Mouse (Mus musculus): ENCODE data around the gene Dpp3. TPM values are rescaled to one million over a fixed set of nuclear protein-coding genes. Genes with fewer than 3 reads are reported as not detected.
A peak's percentile ranks its signal among the peaks of the same experiment; 100 is the strongest.

The Dpp3 gene
- polyA plus RNA-seq, 1 experiment = 62.7 TPM

DNA sequence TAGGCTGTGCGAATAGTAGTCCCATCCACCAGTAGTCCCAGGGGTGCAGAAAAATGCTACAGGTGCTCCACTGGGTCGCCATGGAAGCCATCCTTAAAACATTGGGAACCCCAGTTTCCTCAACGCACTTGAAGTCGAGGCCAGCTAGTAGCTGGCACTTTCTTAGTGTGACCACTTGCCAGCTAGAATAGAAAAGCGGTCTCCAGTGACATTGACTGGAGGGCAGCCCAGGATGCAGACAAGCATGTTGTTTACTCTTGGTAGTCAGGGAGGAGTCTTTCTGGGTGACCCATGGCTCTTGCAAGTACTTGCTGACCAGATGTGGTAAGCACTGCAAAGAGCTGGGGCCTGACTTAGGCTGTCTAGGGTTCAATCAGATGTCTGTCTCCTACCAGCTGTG is 694 bp upstream of the Dpp3 start:
- Histone ChIP-seq H3K4me3 (ENCODE audit: insufficient read depth, low read length) (peak overlapping the region; percentile 49), H3K27ac (ENCODE audit: insufficient read depth, low read depth, low read length) (no peak overlapping the region), H3K4me1 (ENCODE audit: control insufficient read depth, insufficient read depth, low read length) (peaks cover 30% of the 10 kb centered on the region)
- no peak for TF ChIP-seq POLR2A (IDR thresholded peaks at IDR 0.05; ENCODE audit: borderline replicate concordance, low read depth, low read length)

DNA sequence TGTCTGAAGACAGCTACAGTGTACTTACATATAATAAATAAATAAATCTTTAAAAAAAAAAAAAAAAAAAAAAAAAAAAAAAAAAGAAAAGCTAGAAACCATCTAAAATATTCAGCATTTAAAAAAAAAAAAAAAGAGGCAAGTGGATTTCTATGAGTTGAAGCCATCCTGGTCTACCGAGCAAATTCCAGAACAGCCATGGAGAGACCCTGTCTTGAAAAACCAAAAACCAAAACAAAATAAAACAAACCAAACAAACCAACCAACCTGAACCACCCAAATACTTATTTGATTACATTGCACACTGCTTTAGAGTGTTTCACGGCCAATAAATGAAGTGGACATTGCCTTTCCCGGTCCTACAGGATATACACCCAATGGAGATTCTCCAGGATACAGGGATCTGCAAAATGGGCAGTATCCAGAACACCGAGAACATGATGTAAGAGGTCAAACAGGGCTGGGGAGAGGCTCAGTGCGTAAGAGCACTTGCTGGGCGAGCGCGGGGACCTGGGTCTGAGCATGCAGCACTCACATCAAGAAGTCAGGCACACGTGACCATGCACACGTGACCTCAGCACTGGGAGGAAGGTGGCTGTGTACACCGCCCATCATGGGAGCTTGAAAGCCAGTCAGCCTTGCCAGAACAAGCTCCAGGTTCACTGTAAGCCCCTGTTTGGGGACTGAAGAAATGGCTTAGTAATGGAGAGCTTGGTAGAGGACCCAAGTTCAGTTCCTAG is 2.8 kb downstream of the Dpp3 start:
- Histone ChIP-seq H3K27ac (ENCODE audit: insufficient read depth, low read depth, low read length) (no peak overlapping the region), H3K4me1 (ENCODE audit: control insufficient read depth, insufficient read depth, low read length) (peaks cover 19% of the 10 kb centered on the region), H3K4me3 (ENCODE audit: insufficient read depth, low read length) (no peak overlapping the region)
- TF ChIP-seq POLR2A (IDR thresholded peaks at IDR 0.05; ENCODE audit: borderline replicate concordance, low read depth, low read length) (no peak), CTCF (IDR thresholded peaks at IDR 0.05; ENCODE audit: low read depth, low read length) (no peak)

DNA sequence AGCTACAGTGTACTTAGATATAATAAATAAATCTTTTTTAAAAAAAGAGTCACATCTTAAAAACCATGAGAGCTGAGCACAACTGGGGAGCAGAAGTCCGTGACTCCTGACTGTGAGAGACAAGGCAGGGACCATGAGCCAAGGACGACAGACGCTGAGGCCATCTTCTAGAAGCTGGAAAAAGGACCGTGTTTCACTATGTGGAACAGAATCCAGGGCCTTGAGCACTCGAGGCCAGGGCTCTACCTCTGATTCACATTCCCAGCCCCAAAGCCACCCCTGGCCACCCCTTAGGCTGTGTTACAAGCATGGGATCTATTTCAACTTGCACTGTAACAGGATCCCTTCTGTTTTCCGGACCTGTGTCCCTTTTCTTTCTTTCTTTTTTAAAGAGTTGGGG is 8.4 kb downstream of the Dpp3 start:
- Histone ChIP-seq H3K27ac (ENCODE audit: insufficient read depth, low read depth, low read length) (no peak overlapping the region), H3K4me3 (ENCODE audit: insufficient read depth, low read length) (no peak overlapping the region), H3K4me1 (ENCODE audit: control insufficient read depth, insufficient read depth, low read length) (no peaks in the 10 kb centered on the region)
- no peak for TF ChIP-seq POLR2A (IDR thresholded peaks at IDR 0.05; ENCODE audit: borderline replicate concordance, low read depth, low read length)
- no peak for TF ChIP-seq CTCF (IDR thresholded peaks at IDR 0.05; ENCODE audit: low read depth, low read length)

DNA sequence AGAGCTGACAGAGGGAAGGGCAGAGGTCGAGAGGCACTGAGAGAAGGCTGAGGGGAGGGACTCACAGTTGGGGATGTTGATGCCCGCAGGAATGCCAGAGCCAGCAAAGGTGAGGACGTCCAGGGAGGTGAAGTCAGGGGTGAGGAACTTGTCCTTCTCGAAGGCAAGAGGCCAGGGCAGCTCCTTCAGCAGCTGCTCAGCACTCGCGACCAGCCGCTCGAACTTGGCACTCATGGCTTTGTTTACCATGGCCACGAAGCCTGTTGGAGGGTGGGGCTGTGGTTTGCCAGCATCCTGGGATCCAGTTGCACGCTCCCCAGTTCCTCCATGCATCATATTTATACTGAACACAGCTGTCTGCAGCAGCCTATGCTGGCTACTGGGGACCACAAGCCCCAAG is 11.3 kb downstream of the Dpp3 start:
- Histone ChIP-seq H3K4me3 (ENCODE audit: insufficient read depth, low read length) (no peak overlapping the region), H3K4me1 (ENCODE audit: control insufficient read depth, insufficient read depth, low read length) (no peaks in the 10 kb centered on the region), H3K27ac (ENCODE audit: insufficient read depth, low read depth, low read length) (no peak overlapping the region)
- no peak for TF ChIP-seq CTCF (IDR thresholded peaks at IDR 0.05; ENCODE audit: low read depth, low read length)
- no peak for TF ChIP-seq POLR2A (IDR thresholded peaks at IDR 0.05; ENCODE audit: borderline replicate concordance, low read depth, low read length)

DNA sequence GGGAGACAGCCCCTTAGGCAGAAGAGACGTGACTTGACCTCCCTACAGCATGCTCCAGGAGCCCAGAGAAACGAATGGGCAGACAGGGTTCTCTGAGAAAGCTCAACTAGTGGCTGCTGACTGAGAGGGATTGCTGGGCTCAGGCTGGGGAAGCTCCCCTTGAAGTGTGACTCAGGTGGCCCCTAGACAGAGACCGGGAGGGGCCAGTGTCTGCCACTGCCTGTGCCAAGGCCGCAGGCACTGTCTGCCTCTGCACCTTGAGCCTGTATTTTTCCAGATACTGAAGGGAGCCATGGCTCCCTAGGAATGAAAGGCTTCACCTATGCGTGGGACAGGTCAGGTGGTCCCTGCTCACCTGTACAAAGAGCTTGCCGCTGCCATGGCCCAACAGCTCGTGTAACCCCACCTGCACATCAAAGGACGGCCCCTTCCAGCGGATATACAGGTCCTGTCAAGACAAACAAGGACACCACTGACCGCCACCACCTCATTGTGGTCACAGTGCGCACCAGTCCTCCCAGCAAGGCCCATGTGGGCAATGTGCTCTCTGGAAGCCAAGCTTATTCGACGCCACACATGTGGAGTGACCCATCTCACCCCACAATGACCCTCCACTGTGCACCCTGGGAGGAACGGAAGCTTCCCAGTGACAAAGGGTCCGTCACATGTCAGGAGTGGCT is 12.0 kb downstream of the Dpp3 start:
- Histone ChIP-seq H3K4me1 (ENCODE audit: control insufficient read depth, insufficient read depth, low read length) (no peaks in the 10 kb centered on the region), H3K4me3 (ENCODE audit: insufficient read depth, low read length) (no peak overlapping the region), H3K27ac (ENCODE audit: insufficient read depth, low read depth, low read length) (no peak overlapping the region)
- no peak for TF ChIP-seq CTCF (IDR thresholded peaks at IDR 0.05; ENCODE audit: low read depth, low read length)
- no peak for TF ChIP-seq POLR2A (IDR thresholded peaks at IDR 0.05; ENCODE audit: borderline replicate concordance, low read depth, low read length)

DNA sequence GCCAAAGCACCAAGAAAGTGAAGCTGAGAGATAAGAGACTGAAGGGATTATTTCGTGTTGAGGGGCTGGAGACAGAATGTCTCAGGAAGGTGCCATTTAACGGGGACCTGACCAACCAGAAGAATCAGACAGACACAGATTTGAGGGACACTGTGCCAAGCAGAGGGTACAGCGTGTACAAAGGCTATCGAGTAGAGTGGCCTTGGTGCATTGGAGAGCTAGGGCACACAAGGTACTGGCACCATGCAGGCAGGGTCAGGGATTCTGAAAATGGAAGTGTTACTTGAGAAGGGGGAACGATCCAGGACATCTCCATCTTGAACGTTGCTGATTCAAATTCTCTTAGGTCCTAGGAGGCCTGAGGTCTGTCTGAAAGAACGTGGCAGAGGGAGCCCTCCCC is 18.7 kb downstream of the Dpp3 start:
- Histone ChIP-seq H3K4me1 (ENCODE audit: control insufficient read depth, insufficient read depth, low read length) (peaks cover 5% of the 10 kb centered on the region), H3K4me3 (ENCODE audit: insufficient read depth, low read length) (no peak overlapping the region), H3K27ac (ENCODE audit: insufficient read depth, low read depth, low read length) (no peak overlapping the region)
- TF ChIP-seq CTCF (IDR thresholded peaks at IDR 0.05; ENCODE audit: low read depth, low read length) (no peak), POLR2A (IDR thresholded peaks at IDR 0.05; ENCODE audit: borderline replicate concordance, low read depth, low read length) (no peak)

DNA sequence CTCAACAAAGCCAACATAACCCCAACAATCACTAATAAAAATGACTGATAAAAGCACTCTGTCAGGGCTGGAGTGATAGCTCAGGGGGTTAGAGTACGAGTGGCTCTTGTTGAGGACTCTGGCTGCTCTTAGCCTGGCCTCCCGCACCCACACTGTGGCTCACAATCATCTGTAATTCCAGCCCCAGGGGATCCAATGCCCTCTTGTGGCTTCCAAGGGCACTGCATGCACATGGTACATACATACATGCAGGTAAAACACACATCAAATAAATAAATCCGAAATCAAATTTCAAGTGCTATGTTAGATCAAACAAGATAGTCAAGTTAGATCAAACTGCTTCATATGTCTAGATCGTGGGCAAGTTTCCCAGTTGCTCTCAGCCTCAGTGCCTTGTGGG is 20.0 kb downstream of the Dpp3 start:
- no peak overlapping the region for H3K27ac ChIP-seq (ENCODE audit: insufficient read depth, low read depth, low read length)
- no peak overlapping the region for H3K4me3 ChIP-seq (ENCODE audit: insufficient read depth, low read length)
- peaks cover 5% of the 10 kb centered on the region for H3K4me1 ChIP-seq (ENCODE audit: control insufficient read depth, insufficient read depth, low read length)
- TF ChIP-seq CTCF (IDR thresholded peaks at IDR 0.05; ENCODE audit: low read depth, low read length) (peak; percentile 42; the same call in 1 of the 2 replicates), POLR2A (IDR thresholded peaks at IDR 0.05; ENCODE audit: borderline replicate concordance, low read depth, low read length) (no peak)

DNA sequence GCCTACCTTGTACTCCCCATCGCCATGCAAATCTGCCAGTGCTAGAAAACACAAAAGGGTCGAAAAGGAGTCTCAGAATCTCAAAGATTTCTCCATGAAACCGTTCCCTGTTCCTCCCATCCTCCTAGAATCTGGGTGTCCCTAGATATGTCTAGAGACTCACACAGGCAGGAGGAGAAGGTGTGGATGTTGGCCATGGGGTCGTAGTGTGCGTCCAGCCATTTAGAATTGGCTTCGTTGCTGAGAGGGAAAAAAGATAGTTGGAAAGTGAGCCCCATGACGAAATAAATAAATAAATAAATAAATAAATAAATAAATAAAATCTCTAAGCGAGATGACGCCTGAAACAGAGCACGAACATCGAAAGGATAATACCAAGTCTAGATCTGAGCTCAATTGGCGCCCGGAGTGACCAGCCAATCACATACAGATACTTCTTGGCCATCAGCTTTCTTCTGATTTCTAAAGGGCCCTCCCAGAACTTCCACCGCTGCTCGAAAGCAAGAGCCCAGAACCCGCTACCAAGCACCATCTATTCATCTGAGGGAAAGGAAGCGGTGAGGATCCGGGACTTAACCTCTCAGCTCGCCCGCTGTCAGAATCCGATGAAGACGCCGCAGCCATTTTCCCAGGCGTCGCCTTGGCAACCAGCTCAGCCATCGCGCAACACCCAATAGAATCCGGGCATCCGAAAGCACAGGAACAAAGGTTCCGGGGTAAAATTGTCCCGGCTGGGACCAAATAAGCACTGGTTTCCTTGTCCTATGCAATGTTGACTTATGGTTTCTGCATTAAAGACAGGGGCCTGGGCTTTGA is 21.9 kb downstream of the Dpp3 start, which contains the start of gene Bbs1:
Bbs1 (minus strand) TSS at position 650 of the 816 bp plus-strand sequence.
- Histone ChIP-seq H3K27ac (ENCODE audit: insufficient read depth, low read depth, low read length) (no peak within 1 kb of the TSS), H3K4me1 (ENCODE audit: control insufficient read depth, insufficient read depth, low read length) (peaks cover 5% of the 10 kb centered on the region), H3K4me3 (ENCODE audit: insufficient read depth, low read length) (peak within 1 kb of the TSS; percentile 95)
- TF ChIP-seq CTCF (IDR thresholded peaks at IDR 0.05; ENCODE audit: low read depth, low read length) = no peak
- no peak for TF ChIP-seq POLR2A (IDR thresholded peaks at IDR 0.05; ENCODE audit: borderline replicate concordance, low read depth, low read length)

DNA sequence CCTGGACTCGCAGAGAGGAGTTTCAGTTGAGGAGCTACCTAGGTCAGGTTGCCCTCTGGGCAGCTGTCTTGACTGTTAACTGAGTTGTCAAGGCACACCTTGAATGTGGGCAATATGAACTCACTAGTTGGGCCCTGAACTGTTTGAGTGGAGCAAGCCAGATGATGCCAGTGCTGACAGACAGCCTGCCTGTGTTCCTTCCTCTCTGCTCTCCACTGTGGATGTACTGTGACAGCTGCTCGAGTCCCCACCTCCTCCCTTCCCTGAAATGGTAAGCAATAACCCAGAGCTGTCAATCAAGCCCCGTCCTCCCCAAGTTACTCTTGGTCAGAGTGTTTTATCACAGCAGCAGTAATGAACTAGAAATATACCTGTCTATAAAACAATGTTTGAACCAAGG is 28.2 kb downstream of the Dpp3 start:
- Histone ChIP-seq H3K4me3 (ENCODE audit: insufficient read depth, low read length) (no peak overlapping the region), H3K27ac (ENCODE audit: insufficient read depth, low read depth, low read length) (no peak overlapping the region), H3K4me1 (ENCODE audit: control insufficient read depth, insufficient read depth, low read length) (no peaks in the 10 kb centered on the region)
- TF ChIP-seq POLR2A (IDR thresholded peaks at IDR 0.05; ENCODE audit: borderline replicate concordance, low read depth, low read length) = no peak
- TF ChIP-seq CTCF (IDR thresholded peaks at IDR 0.05; ENCODE audit: low read depth, low read length) = no peak

Measured in bone marrow macrophage, adult 2 months (primary cell).